8 mouse cellular contexts compared by ENCODE assay signal in genomic region chr9:102779493-102779892, GRCm38 (mm10). TPM values are rescaled to one million over a fixed set of nuclear protein-coding genes. Genes with fewer than 3 reads are reported as not detected.
DNase-seq lines count a peak whose midpoint lies in the region; ATAC-seq lines count a peak whose summit lies in the region.

No protein-coding gene starts in this region.

- no peak overlapping the region for H3K4me2 ChIP-seq in hindbrain, embryonic 15.5 days

- no peak overlapping the region for H3K27ac ChIP-seq in hindbrain, embryonic 15.5 days (replicated peaks)

- H3K4me3 ChIP-seq in hindbrain, embryonic 15.5 days, result no peak overlapping the region

- peak; percentile 69 for ATAC-seq in hindbrain, embryonic 15.5 days (ENCODE audit: low FRiP score, low read depth)

- no peak overlapping the region for H3K9ac ChIP-seq in hindbrain, embryonic 15.5 days

- peak; percentile 97 for DNase-seq in R1 (ENCODE audit: low read depth, low spot score)
- peak; percentile 88 to 90 for DNase-seq in cerebellum, postnatal 10 days
- DNase-seq in gastrocnemius, adult 18-20 months (ENCODE audit: low spot score), result peak; percentile 99
- DNase-seq in layer of hippocampus, postnatal 25 days (ENCODE audit: extremely low spot score in 1 of 2, low spot score in 1 of 2), result peak; percentile 34 to 72
- DNase-seq in lung, postnatal 14 days, result peak; percentile 98
- DNase-seq in right cerebral cortex, adult 2 months (ENCODE audit: low spot score in 2 of 2), result peak; percentile 59 to 67
- DNase-seq in urinary bladder, postnatal 14 days (ENCODE audit: low spot score), result peak; percentile 96

- H3K4me1 ChIP-seq in hindbrain, embryonic 15.5 days (replicated peaks), result peaks cover 12% of the 10 kb centered on the region; the same call in 1 of the 2 replicates

- no peaks in the 10 kb centered on the region for H3K9me3 ChIP-seq in hindbrain, embryonic 15.5 days

- no peaks in the 10 kb centered on the region for H3K36me3 ChIP-seq in hindbrain, embryonic 15.5 days

- 8% methylated on average over 15 of the region's 15 CpGs for WGBS in hindbrain, embryonic 15.5 days

- no peaks in the 10 kb centered on the region for H3K27me3 ChIP-seq in hindbrain, embryonic 15.5 days

RNA-seq across cellular contexts. Expression of gene Ryk, which starts 55.2 kb away (rescaled TPM):
- 10 to 100 TPM; 47.9 to 49.8 TPM for total RNA-seq in gastrocnemius, adult 18-20 months (2021)
- 13.7 and 14.4 TPM in 2 replicates for polyA plus RNA-seq in hindbrain, embryonic 15.5 days (2015; fragmentation: Nextera tagmentation; extraction: Ambion mirVana)
- 10 to 100 TPM; 37.1 to 44.4 TPM for total RNA-seq in layer of hippocampus, postnatal 25 days (2021)
